Comparison of ENCODE assay signal across 22 mouse cellular contexts in genomic region chr2:35452695-35453094, GRCm38 (mm10). TPM values are rescaled to one million over a fixed set of nuclear protein-coding genes. Genes with fewer than 3 reads are reported as not detected.
DNase-seq lines count a peak whose midpoint lies in the region; ATAC-seq and TF ChIP-seq lines count a peak whose summit lies in the region.
"Not testable (repeated sequence)": the region's sequence is repeated elsewhere in the genome, so short reads cannot be mapped to it uniquely, and the experiment has no call there.
"Had no signal": no experiment of that assay in that cellular context is flagged by ENCODE, and none has a peak within 500 bp of the region (broad histone marks: within the 10 kb centered on the region; RNA-seq: fewer than 3 reads in every experiment).

No protein-coding gene starts in this region.

- TF ChIP-seq EP300 in CH12.LX (IDR thresholded peaks at IDR 0.05; ENCODE audit: low read length), result not testable (repeated sequence)

- TF ChIP-seq RAD21 in CH12.LX (IDR thresholded peaks at IDR 0.05; ENCODE audit: low read depth, low read length), result not testable (repeated sequence)

- H3K9me3 ChIP-seq in CH12.LX (replicated peaks; ENCODE audit: low read length); heart, embryonic 12.5 days (replicated peaks); liver, embryonic 15.5 days (replicated peaks): not testable (repeated sequence)

- WGBS in heart, embryonic 12.5 days, result 88% methylated on average over 6 of the region's 6 CpGs
- WGBS in liver, embryonic 15.5 days (ENCODE audit: insufficient replicate concordance), result 72% methylated on average over 6 of the region's 6 CpGs
- WGBS in macrophage (ENCODE audit: missing documents), result 80% methylated on average over 6 of the region's 6 CpGs

- in situ Hi-C loops in CH12.LX (cut with MboI; ENCODE audit: low pct_ligation_motif_present, low pct_unique_long_range_greater_than_20kb, low sequenced_read_pairs), result not testable (repeated sequence)

- H3K36me3 ChIP-seq in CH12.LX (replicated peaks in 1 of 2; ENCODE audit: control insufficient read depth in 1 of 2, insufficient read depth in 1 of 2, low read length in 1 of 2), result peaks cover 0 to 25% of the 10 kb centered on the region in 2 experiments
- not testable (repeated sequence) for H3K36me3 ChIP-seq in heart, embryonic 12.5 days; liver, embryonic 15.5 days (replicated peaks); macrophage (ENCODE audit: inconsistent target)

- not testable (repeated sequence) for TF ChIP-seq POLR2A in CH12.LX (IDR thresholded peaks at IDR 0.05; ENCODE audit: low read depth, low read length)

- H3K4me1 ChIP-seq in CH12.LX (ENCODE audit: control insufficient read depth in 1 of 2, insufficient read depth in 2 of 2), result peaks cover 49 to 71% of the 10 kb centered on the region in 2 experiments
- H3K4me1 ChIP-seq in brown adipose tissue, adult 24 weeks (ENCODE audit: control insufficient read depth, insufficient read depth, insufficient read length, low read length), result peaks cover 41% of the 10 kb centered on the region
- peaks cover 50% of the 10 kb centered on the region for H3K4me1 ChIP-seq in heart, embryonic 12.5 days (replicated peaks)
- H3K4me1 ChIP-seq in liver, embryonic 15.5 days (replicated peaks), result peaks cover 65% of the 10 kb centered on the region

- not testable (repeated sequence) for H3K27me3 ChIP-seq in CH12.LX (replicated peaks); heart, embryonic 12.5 days (replicated peaks); liver, embryonic 15.5 days

- not testable (repeated sequence) for TF ChIP-seq CTCF in CH12.LX (conservative IDR thresholded peaks at IDR 0.05 in 1 of 2, IDR thresholded peaks at IDR 0.05 in 1 of 2; ENCODE audit: low read depth in 2 of 2, low read length in 2 of 2)

- not testable (repeated sequence) for H3K4me3 ChIP-seq in CH12.LX (replicated peaks in 1 of 3; ENCODE audit: low read depth in 2 of 3, low read length in 2 of 3, poor library complexity in 1 of 3); brown adipose tissue, adult 24 weeks (ENCODE audit: insufficient read depth, low read depth, low read length); heart, embryonic 12.5 days; liver, embryonic 15.5 days (replicated peaks); macrophage (ENCODE audit: inconsistent target)

- peak overlapping the region; percentile 43; the same call in 1 of the 2 replicates for H3K27ac ChIP-seq in CH12.LX (ENCODE audit: insufficient read depth, low read depth)
- H3K27ac ChIP-seq in brown adipose tissue, adult 24 weeks (replicated peaks; ENCODE audit: low read depth, low read length), result peak overlapping the region; percentile 48
- peak overlapping the region; percentile 32; the same call in 1 of the 2 replicates for H3K27ac ChIP-seq in heart, embryonic 12.5 days (ENCODE audit: poor library complexity, severe bottlenecking)
- 0 out of 2 replicates have a peak overlapping the region, but pooled peaks have one; percentile 20 for H3K27ac ChIP-seq in liver, embryonic 15.5 days (replicated peaks)
- H3K27ac ChIP-seq in macrophage, result peak overlapping the region; percentile 85

- not testable (repeated sequence) for ATAC-seq in heart, embryonic 12.5 days (ENCODE audit: insufficient number of reproducible peaks, low FRiP score); liver, embryonic 15.5 days (ENCODE audit: insufficient read depth)

- DNase-seq in CH12.LX (ENCODE audit: extremely low read depth), result not testable (repeated sequence)
- DNase-seq in urinary bladder, adult 2 months (ENCODE audit: low spot score), result peak; percentile 5

- H3K4me2 ChIP-seq in CH12.LX (ENCODE audit: insufficient read depth, low read depth, poor library complexity, severe bottlenecking); heart, embryonic 12.5 days; liver, embryonic 15.5 days: not testable (repeated sequence)

- not testable (repeated sequence) for H3K9ac ChIP-seq in CH12.LX (ENCODE audit: insufficient read depth, low read depth); heart, embryonic 12.5 days; liver, embryonic 15.5 days

- dilution Hi-C loops in CH12.LX (cut with MboI; ENCODE audit: extremely low pct_ligation_motif_present, extremely low pct_unique_long_range_greater_than_20kb, low sequenced_read_pairs), result not testable (repeated sequence)

- H3K79me2 ChIP-seq in CH12.LX (replicated peaks; ENCODE audit: control insufficient read depth, extremely low read depth, insufficient read depth, poor library complexity, severe bottlenecking) (peaks cover 76% of the 10 kb centered on the region), macrophage (ENCODE audit: inconsistent target) (peaks cover 92% of the 10 kb centered on the region)

RNA-seq across cellular contexts. Expression of gene Ggta1, which starts 10.3 kb away (rescaled TPM):
- total RNA-seq in CH12.LX (2012; rRNA removed), result 55.8 and 67.2 TPM in 2 replicates
- 46.9 and 52.0 TPM in 2 replicates for total RNA-seq in CH12.LX (2014; rRNA removed)
- polyA plus RNA-seq in CH12.LX (2012; ENCODE audit: insufficient read length, low read depth), result 38.4 and 40.5 TPM in 2 replicates
- 8.8 and 14.5 TPM in 2 replicates for polyA plus RNA-seq in brown adipose tissue, adult 24 weeks (2012; ENCODE audit: insufficient read depth, insufficient read length, missing spikeins)
- 46.5 and 47.1 TPM in 2 replicates for polyA plus RNA-seq in heart, embryonic 12.5 days (2016; fragmentation: Nextera tagmentation; extraction: Ambion mirVana)
- polyA plus RNA-seq in liver, embryonic 15.5 days (2015; fragmentation: Nextera tagmentation; extraction: Ambion mirVana), result 9.0 and 9.1 TPM in 2 replicates
- total RNA-seq in macrophage (2018; cell fraction: chromatin; rRNA removed), result 100 to 1,000 TPM in 6 of 26 experiments, 10 to 100 TPM in 19, 1 to 10 TPM in 1; 9.2 to 143 (median 58.4) TPM
- 100 to 1,000 TPM in 11 of 26 experiments, 10 to 100 TPM in 15; 40.1 to 135 (median 81.6) TPM for total RNA-seq in macrophage (2018; cell fraction: cytosol; rRNA removed)
- 100 to 1,000 TPM in 11 of 26 experiments, 10 to 100 TPM in 15; 38.3 to 241 (median 91.4) TPM for total RNA-seq in macrophage (2018; cell fraction: nucleus; rRNA removed)
- 86.0 to 211 TPM (median 135 TPM) in 3 replicates for polyA plus RNA-seq in macrophage (2018)
- 16.5 and 17.1 TPM in 2 replicates for polyA plus RNA-seq in urinary bladder, adult 2 months (2012; rRNA removed)

RNA-seq across cellular contexts. Expression of gene 4930402F06Rik, which starts 55.7 kb away (rescaled TPM):
- total RNA-seq in CH12.LX (2012; rRNA removed) (not detected in 2 replicates), CH12.LX (2014; rRNA removed) (not detected in 2 replicates)
- polyA plus RNA-seq in CH12.LX (2012; ENCODE audit: insufficient read length, low read depth) (not detected in 2 replicates), macrophage (2018) (not detected in 3 replicates)
- polyA plus RNA-seq in brown adipose tissue, adult 24 weeks (2012; ENCODE audit: insufficient read depth, insufficient read length, missing spikeins), result not detected in 2 replicates
- polyA plus RNA-seq in heart, embryonic 12.5 days (2016; fragmentation: Nextera tagmentation; extraction: Ambion mirVana), result not detected in 2 replicates
- polyA plus RNA-seq in liver, embryonic 15.5 days (2015; fragmentation: Nextera tagmentation; extraction: Ambion mirVana), result not detected in 2 replicates
- not detected for total RNA-seq in macrophage (2018; cell fraction: chromatin; rRNA removed)
- not detected for total RNA-seq in macrophage (2018; cell fraction: cytosol; rRNA removed)
- not detected for total RNA-seq in macrophage (2018; cell fraction: nucleus; rRNA removed)
- not detected in 2 replicates for polyA plus RNA-seq in urinary bladder, adult 2 months (2012; rRNA removed)
- total RNA-seq: adrenal gland, adult 2 months; adrenal gland, postnatal 10 days; adrenal gland, postnatal 25 days; adrenal gland, postnatal 4 days; common myeloid progenitor, adult 5-6 weeks; ES-E14; MEL had no signal
- polyA plus RNA-seq: adrenal gland, adult 2 months; CD4-positive, CD25-positive, alpha-beta regulatory T cell, adult 4 months; embryonic facial prominence, embryonic 11.5 days; embryonic facial prominence, embryonic 13.5 days; embryonic facial prominence, embryonic 15.5 days; erythroblast, embryonic 14.5 days; forebrain, embryonic 10.5 days; forebrain, embryonic 12.5 days; forebrain, embryonic 14.5 days; forebrain, embryonic 16.5 days had no signal

Comparison
In these comparisons a context has a peak if more than half of its experiments do, and no peak if none do; other contexts are left out.
1. H3K27ac ChIP-seq: peak in every context shown above with its lines; median percentile 85 in macrophage; 48 in brown adipose tissue, adult 24 weeks; 43 in CH12.LX; 32 in heart, embryonic 12.5 days; 20 in liver, embryonic 15.5 days.